Mouse (Mus musculus) layer of hippocampus, adult 9-10 months (tissue): ENCODE measurements at regions not wholly inside any gene's neighbourhood (a gene's known extent, or its start where the extent isn't known, plus 50 kb on each side); places are given as distances from the start of the nearest gene placed in this dataset.

Experiments
- DNase-seq: peaks from one replicate; pipeline ENCODE4 v3.0.0; 2022; ENCODE audit warnings: low spot score

GRCm38 (mm10) chr5:149908376-149909078, 109.9 kb upstream of the Rxfp2 start:
- no peak for DNase-seq

- no peak for DNase-seq
Observed at GRCm38 (mm10) chr5:149909108-149909739, 109.3 kb upstream of the Rxfp2 start.

- no peak for DNase-seq
Observed at GRCm38 (mm10) chr5:149909971-149910370, 108.5 kb upstream of the Rxfp2 start.

GRCm38 (mm10) chr5:149911968-149912367, 106.5 kb upstream of the Rxfp2 start:
- no peak for DNase-seq

GRCm38 (mm10) chr5:149915761-149916160, 102.7 kb upstream of the Rxfp2 start:
- DNase-seq, result no peak

GRCm38 (mm10) chr5:149917374-149917773, 101.1 kb upstream of the Rxfp2 start:
- DNase-seq, result no peak

- DNase-seq, result no peak
Observed at GRCm38 (mm10) chr5:149919097-149919496, 99.4 kb upstream of the Rxfp2 start.

- no peak for DNase-seq
Observed at GRCm38 (mm10) chr5:149920326-149920725, 98.1 kb upstream of the Rxfp2 start.

- no peak for DNase-seq
Observed at GRCm38 (mm10) chr5:149924501-149924900, 94.0 kb upstream of the Rxfp2 start.

- peak; percentile 11 for DNase-seq
Observed at GRCm38 (mm10) chr5:149926786-149927185, 91.7 kb upstream of the Rxfp2 start.

GRCm38 (mm10) chr5:149931574-149932161, 86.8 kb upstream of the Rxfp2 start:
- DNase-seq, result no peak

GRCm38 (mm10) chr5:149932220-149932619, 86.3 kb upstream of the Rxfp2 start:
- no peak for DNase-seq

- DNase-seq, result no peak
Observed at GRCm38 (mm10) chr5:149945651-149946050, 72.8 kb upstream of the Rxfp2 start.

- no peak for DNase-seq
Observed at GRCm38 (mm10) chr5:149947491-149947890, 71.0 kb upstream of the Rxfp2 start.

GRCm38 (mm10) chr5:149956931-149957330, 61.5 kb upstream of the Rxfp2 start:
- no peak for DNase-seq

- DNase-seq, result no peak
Observed at GRCm38 (mm10) chr5:149961178-149961577, 57.3 kb upstream of the Rxfp2 start.

GRCm38 (mm10) chr5:149964748-149965147, 53.7 kb upstream of the Rxfp2 start:
- DNase-seq, result no peak
